Mouse (Mus musculus): ENCODE measurements at regions not wholly inside any gene's neighbourhood (a gene's known extent, or its start where the extent isn't known, plus 50 kb on each side); places are given as distances from the start of the nearest gene placed in this dataset.

DNA sequence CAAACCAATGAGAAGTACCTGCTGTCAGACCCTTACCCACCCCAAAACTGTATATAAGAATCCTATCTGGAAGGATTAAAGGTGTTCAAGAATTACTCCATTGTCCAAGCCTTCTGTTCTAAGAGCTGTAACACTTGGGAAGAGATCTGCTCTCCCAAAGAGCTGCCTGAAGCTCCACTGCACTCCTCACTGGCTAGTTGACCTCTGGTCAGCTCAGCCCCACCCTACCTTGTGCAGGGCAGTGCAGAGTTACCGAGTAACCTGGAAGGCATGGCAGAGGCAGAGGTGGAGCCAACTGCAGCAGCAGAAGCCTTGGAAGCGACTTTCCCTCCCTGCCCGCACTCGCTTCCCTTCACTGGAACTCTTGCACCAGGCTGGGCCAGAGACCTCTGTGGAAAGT, 97.1 kb upstream of the Kcnk2 start:
- TF ChIP-seq CTCF (IDR thresholded peaks at IDR 0.05; ENCODE audit: low read depth) (no peak), EP300 (IDR thresholded peaks at IDR 0.05; ENCODE audit: low read depth) (no peak)

All from liver, embryonic 14.5 days (tissue).